Mouse (Mus musculus) C2C12 (cell line): ENCODE measurements at regions not wholly inside any gene's neighbourhood (a gene's known extent, or its start where the extent isn't known, plus 50 kb on each side); places are given as distances from the start of the nearest gene placed in this dataset.

Source experiments
- CTCF ChIP-seq: IDR thresholded peaks from one replicate; pipeline ENCODE4 v1.5.1; 2011; ENCODE audit not compliant: control insufficient read depth, insufficient read depth, insufficient read length
- USF1 ChIP-seq: IDR thresholded peaks from one replicate; pipeline ENCODE4 v1.6.1; 2011; ENCODE audit warnings: low read depth, mild to moderate bottlenecking, control low read depth, moderate library complexity

DNA sequence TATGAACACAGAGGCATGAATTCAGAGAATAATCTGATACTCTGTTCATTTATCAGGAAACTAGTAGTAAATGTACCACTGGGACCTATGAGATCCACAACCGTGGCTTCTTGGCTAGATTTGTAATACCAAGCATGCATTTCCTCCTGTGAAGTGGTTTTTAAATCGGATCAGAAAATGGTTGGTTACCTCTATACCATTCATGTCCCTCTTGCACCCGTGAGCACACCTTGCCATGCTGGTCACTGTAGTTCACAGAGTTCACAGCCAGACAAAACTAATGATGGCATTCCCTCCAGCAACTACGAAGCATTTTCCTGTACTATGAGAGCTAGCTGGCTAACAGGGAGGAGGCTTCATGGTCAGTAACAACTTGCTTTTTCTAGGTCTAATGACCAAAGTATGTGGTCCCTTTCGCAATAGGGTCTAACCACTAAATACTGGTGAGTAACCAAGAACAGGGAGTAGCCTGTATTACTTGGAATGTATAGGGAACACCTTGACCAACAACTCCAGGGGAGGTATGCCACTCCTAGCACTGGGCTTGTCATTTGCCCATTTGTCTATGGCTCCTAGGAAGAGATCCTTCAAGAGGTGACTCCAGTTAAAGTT is 227.0 kb upstream of the Zbtb20 start:
- TF ChIP-seq CTCF (no peak), USF1 (no peak)
